Mouse (Mus musculus) urinary bladder, postnatal 14 days (tissue): ENCODE data around the gene Batf2.
A peak's percentile ranks its signal among the peaks of the same experiment; 100 is the strongest.
"Not testable (repeated sequence)": the region's sequence is repeated elsewhere in the genome, so short reads cannot be mapped to it uniquely, and the experiment has no call there.

ENCODE experiments used
- DNase-seq: peaks from one replicate; pipeline ENCODE4 v3.0.0; 2021; ENCODE audit warnings: low spot score

Gene Batf2

GRCm38 (mm10) chr19:6140678-6141393, at the start of gene Batf2:
Gene Batf2 (plus strand): TSS chr19:6140983.
- DNase-seq, result peak; percentile 91

- no peak for DNase-seq
Measured at GRCm38 (mm10) chr19:6094119-6094518, 46.7 kb upstream of the Batf2 start, which contains the start of gene AC131692.1. Gene AC131692.1 (plus strand): TSS chr19:6094419.

- DNase-seq, result no peak
Measured at GRCm38 (mm10) chr19:6097847-6098246, 42.9 kb upstream of the Batf2 start.

- no peak for DNase-seq
Measured at GRCm38 (mm10) chr19:6101186-6101585, 39.6 kb upstream of the Batf2 start.

GRCm38 (mm10) chr19:6102169-6102853, 38.5 kb upstream of the Batf2 start:
- no peak for DNase-seq

GRCm38 (mm10) chr19:6104476-6104875, 36.3 kb upstream of the Batf2 start:
- DNase-seq, result no peak

- no peak for DNase-seq
Measured at GRCm38 (mm10) chr19:6105586-6105985, 35.2 kb upstream of the Batf2 start, which contains the start of gene Naaladl1. Gene Naaladl1 (plus strand): TSS chr19:6105782.

GRCm38 (mm10) chr19:6113116-6113515, 27.7 kb upstream of the Batf2 start:
- DNase-seq, result no peak

- DNase-seq, result no peak
Measured at GRCm38 (mm10) chr19:6116113-6116850, 24.5 kb upstream of the Batf2 start.

GRCm38 (mm10) chr19:6117346-6117985, 23.3 kb upstream of the Batf2 start:
- DNase-seq, result no peak

GRCm38 (mm10) chr19:6117986-6118676, 22.7 kb upstream of the Batf2 start, which contains the start of gene Sac3d1:
Gene Sac3d1 (minus strand): TSS chr19:6118650.
- peak; percentile 88 for DNase-seq

GRCm38 (mm10) chr19:6118677-6119185, 22.1 kb upstream of the Batf2 start:
- DNase-seq, result no peak

- no peak for DNase-seq
Measured at GRCm38 (mm10) chr19:6121761-6122160, 19.0 kb upstream of the Batf2 start.

- no peak for DNase-seq
Measured at GRCm38 (mm10) chr19:6123330-6123729, 17.5 kb upstream of the Batf2 start.

- no peak for DNase-seq
Measured at GRCm38 (mm10) chr19:6124898-6125297, 15.9 kb upstream of the Batf2 start.

GRCm38 (mm10) chr19:6126289-6126688, 14.5 kb upstream of the Batf2 start:
- peak; percentile 61 for DNase-seq

- DNase-seq, result no peak
Measured at GRCm38 (mm10) chr19:6126789-6127580, 13.8 kb upstream of the Batf2 start.

GRCm38 (mm10) chr19:6127760-6128341, 12.9 kb upstream of the Batf2 start, which contains the start of gene Snx15:
Gene Snx15 (minus strand): TSS chr19:6128304.
- peak; percentile 96 for DNase-seq

- not testable (repeated sequence) for DNase-seq
Measured at GRCm38 (mm10) chr19:6130414-6131128, 10.2 kb upstream of the Batf2 start.
